Mouse (Mus musculus) erythroblast, embryonic 14.5 days (primary cell): ENCODE results near the gene Dcaf17.

ENCODE experiments used
- GATA1 ChIP-seq: IDR thresholded peaks from 2 replicates; pipeline ENCODE4 v1.6.1; 2012; ENCODE audit warnings: low read length, inconsistent platforms, mixed read lengths
- TAL1 ChIP-seq: IDR thresholded peaks from 3 replicates; pipeline ENCODE4 v1.6.1; 2012; ENCODE audit warnings: low read length, inconsistent platforms, mixed read lengths

- TF ChIP-seq GATA1 = no peak
- no peak for TF ChIP-seq TAL1
Measured at GRCm38 (mm10) chr2:71019277-71019676, 35.9 kb upstream of the Dcaf17 start.
